Mouse (Mus musculus) myocyte (in vitro differentiated cells): ENCODE data around the gene Grik4.

Source experiments
- CEBPB ChIP-seq: IDR thresholded peaks from 2 replicates; pipeline ENCODE4 v1.6.1; 2011; ENCODE audit warnings: mild to moderate bottlenecking, moderate library complexity; ENCODE audit not compliant: poor library complexity, insufficient read depth, severe bottlenecking
- E2F4 ChIP-seq: IDR thresholded peaks from one replicate; pipeline ENCODE4 v1.6.1; 2011; ENCODE audit warnings: mild to moderate bottlenecking, control low read depth, moderate library complexity; ENCODE audit not compliant: insufficient read depth
- MAX ChIP-seq: IDR thresholded peaks from one replicate; pipeline ENCODE4 v1.6.1; 2011; ENCODE audit warnings: low read depth, mild to moderate bottlenecking, control low read depth
- MYOD1 ChIP-seq, 3 experiments: IDR thresholded peaks; one replicate each; pipeline ENCODE4 v1.6.1; 2011; ENCODE audit warnings: control low read depth in 2 of 3, low read depth in 2 of 3, mild to moderate bottlenecking in 2 of 3, moderate library complexity in 1 of 3; ENCODE audit not compliant: insufficient read length in 2 of 3, control insufficient read depth in 1 of 3
- MYOG ChIP-seq, 3 experiments: IDR thresholded peaks; one replicate each; pipeline ENCODE4 v1.6.1; 2011; ENCODE audit warnings: control low read depth in 2 of 3, low read depth in 2 of 3, mild to moderate bottlenecking in 2 of 3; ENCODE audit not compliant: insufficient read length in 2 of 3, control insufficient read depth in 1 of 3, insufficient read depth in 1 of 3
- POLR2A ChIP-seq: IDR thresholded peaks from one replicate; pipeline ENCODE4 v1.6.1; 2011; ENCODE audit warnings: low read depth, mild to moderate bottlenecking, control low read depth, moderate library complexity; ENCODE audit not compliant: insufficient read length
- POLR2AphosphoS2 ChIP-seq: IDR thresholded peaks from one replicate; pipeline ENCODE4 v1.6.1; 2011; ENCODE audit warnings: low read depth, control low read depth; ENCODE audit not compliant: insufficient read length
- REST ChIP-seq: IDR thresholded peaks from one replicate; pipeline ENCODE4 v1.6.1; 2011; ENCODE audit warnings: mild to moderate bottlenecking, control low read depth, moderate library complexity; ENCODE audit not compliant: insufficient read depth, insufficient read length
- SRF ChIP-seq: IDR thresholded peaks from one replicate; pipeline ENCODE4 v1.6.1; 2011; ENCODE audit warnings: low read depth; ENCODE audit not compliant: control insufficient read depth, insufficient read length
- TCF12 ChIP-seq: IDR thresholded peaks from one replicate; pipeline ENCODE4 v1.6.1; 2011; ENCODE audit warnings: mild to moderate bottlenecking, control low read depth; ENCODE audit not compliant: poor library complexity, insufficient read depth, severe bottlenecking
- USF1 ChIP-seq: IDR thresholded peaks from one replicate; pipeline ENCODE4 v1.6.1; 2011; ENCODE audit warnings: low read depth, mild to moderate bottlenecking, control low read depth, moderate library complexity

DNA sequence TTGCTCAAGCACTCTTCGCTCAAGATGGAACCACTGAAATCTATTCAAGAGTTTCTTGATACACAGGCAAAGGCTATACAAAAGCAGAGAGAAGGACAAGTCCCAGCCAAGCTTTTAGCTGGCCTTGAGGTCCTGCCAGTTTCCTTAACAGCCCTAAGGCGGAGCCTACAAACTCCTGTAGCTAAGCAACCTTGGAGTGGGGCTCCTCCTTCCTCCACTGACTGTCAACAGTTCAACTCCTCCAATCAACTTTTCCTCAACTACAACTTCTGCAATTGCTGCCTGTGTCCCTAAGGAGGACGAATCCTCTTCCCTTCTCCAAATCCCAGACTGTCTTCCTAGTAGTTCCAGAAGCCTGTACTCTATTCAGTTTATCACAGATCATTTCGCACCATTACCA lies 473.1 kb downstream of the Grik4 start:
- TF ChIP-seq E2F4, result no peak
- no peak for TF ChIP-seq MAX
- no peak for TF ChIP-seq TCF12
- no peak for TF ChIP-seq POLR2A
- no peak for TF ChIP-seq CEBPB
- no peak for TF ChIP-seq MYOD1 (IDR thresholded peaks at IDR 0.05; ENCODE audit: control insufficient read depth in 1 of 3, insufficient read length in 2 of 3, low read depth in 2 of 3)
- no peak for TF ChIP-seq USF1
- TF ChIP-seq MYOG (IDR thresholded peaks at IDR 0.05; ENCODE audit: control insufficient read depth in 1 of 3, insufficient read depth in 1 of 3, insufficient read length in 2 of 3, low read depth in 2 of 3), result no peak
- TF ChIP-seq REST, result no peak
- TF ChIP-seq POLR2AphosphoS2, result no peak
- TF ChIP-seq SRF, result no peak
